Mouse (Mus musculus): ENCODE measurements around the gene 4931440F15Rik.

DNA sequence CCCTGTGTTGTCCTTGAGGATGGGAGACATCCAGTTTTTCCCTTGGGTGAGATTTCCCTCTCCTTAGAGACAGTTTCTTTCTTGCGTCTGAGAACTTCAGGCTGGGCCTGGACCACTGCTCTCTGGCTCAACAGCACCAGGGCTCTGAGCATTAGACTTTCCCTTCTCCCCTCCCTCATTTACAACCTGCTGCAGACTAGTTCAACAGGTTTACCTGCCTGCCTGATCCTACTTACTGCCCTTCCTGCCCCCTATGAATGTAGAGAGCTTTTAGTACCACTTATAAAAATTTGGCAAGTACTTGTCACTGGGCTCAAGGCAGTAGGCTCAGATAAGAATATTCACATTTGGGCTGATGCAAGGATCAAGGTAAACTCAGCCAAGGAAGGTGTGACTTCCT lies 533 bp upstream of the 4931440F15Rik start:
- TF ChIP-seq CTCF (IDR thresholded peaks at IDR 0.05; ENCODE audit: borderline replicate concordance, insufficient read depth, low read length) (no peak), POLR2A (IDR thresholded peaks at IDR 0.05; ENCODE audit: low read depth, low read length) (no peak)
